Mouse (Mus musculus): ENCODE measurements around the gene Slc29a3. TPM values are rescaled to one million over a fixed set of nuclear protein-coding genes. Genes with fewer than 3 reads are reported as not detected.

Gene Slc29a3
- polyA plus RNA-seq, 1 experiment = 3.5 TPM

DNA sequence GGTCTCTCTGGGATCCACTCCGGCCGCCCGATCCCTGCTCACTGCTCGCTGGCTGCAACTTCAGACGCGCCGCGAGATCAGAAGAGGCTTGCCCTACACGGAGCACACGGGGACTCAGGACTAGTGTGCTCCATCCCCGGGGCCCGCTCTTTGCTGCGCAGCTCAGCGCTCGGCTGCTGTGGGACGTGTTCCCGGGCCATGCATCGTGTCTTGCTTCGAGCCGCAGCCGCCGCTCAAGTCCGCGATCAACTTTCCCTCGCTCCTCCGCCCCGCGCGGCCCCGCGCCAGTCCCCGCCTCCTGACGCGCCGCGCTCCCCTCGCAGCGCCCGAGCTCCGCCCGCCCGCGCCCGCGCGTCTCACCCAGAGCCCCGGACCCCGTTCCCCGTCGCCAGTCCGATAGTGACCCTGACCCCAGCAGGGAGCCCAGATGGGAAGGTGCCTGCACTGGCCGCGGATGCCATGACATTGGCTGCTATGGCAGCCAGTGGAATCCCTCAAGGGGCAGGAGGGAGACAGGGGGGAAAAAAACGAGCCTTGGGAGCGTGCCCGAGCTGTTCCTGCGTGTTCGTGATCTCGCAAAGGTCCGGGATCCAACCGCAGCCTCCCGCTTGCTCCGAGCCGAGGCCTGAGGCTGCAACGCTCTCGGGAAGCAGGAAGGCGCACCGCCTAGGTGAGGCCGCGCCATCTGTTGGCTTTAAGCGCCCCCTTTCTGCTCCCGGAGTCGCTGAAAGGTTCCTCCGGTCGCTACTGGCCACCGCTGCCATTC, 65.4 kb downstream of the Slc29a3 start:
- under 1% methylated on average over 76 of the region's 76 CpGs for WGBS
- DNase-seq (ENCODE audit: low read depth, low spot score) = no peak

DNA sequence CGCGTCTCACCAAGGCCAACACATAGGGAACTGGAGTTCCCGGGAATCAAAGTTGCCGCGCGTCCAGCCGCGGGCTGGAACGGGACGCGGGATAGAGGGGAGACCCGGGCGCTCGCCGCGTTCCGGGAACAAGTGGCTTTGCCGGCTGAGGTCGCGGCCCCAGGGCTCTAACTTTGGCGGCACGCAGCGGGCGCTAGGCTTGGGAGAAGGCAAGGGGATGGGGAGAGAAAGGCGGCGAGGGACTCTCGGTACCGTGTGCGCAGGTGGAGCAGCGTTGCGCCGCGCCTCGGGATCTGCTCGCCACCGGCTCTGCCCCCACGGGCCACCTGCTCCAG, 66.0 kb downstream of the Slc29a3 start:
- under 1% methylated on average over 37 of the region's 37 CpGs for WGBS

DNA sequence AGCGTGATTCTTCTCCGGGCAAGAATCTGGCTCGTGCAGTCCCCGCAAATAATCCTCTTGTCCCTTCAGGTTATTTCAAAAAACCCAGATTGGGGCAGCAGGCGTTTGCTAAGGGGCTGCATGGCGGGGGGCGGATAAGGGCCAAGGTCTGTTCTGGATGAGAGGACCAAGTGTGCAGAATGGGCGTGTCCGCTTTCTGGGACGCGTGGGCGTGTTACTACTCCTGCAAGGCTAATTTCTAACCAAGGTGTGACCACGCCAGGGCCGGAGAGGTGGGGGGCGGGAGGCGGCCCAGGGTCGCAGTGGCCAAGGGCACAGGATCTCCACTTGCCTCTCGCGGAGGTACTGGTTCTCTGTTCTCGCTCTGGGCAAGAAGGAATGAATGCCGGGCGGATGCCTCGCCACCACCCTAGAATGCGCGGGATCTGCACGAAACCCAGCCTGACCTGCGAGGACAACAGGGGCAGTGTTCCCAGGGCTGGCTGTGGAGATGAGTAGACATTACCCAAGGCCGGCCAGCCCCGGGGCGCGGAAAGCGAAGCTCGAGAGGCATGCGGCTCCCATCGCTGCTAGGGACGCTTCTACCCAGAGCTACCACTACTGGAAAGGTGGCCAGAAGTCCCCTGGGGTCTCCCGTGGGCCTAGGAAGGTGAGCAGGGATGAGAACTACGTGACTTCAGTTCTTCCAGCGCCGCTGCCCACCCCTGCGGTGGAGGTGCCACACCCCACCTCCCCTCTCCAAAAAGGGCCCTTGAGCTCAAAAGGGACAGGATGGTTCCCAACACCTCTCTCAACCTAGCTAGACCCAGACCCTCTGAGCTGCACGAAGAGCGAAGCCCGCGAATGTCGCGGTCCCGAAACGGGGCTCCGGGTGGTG, 66.6 kb downstream of the Slc29a3 start:
- DNase-seq (ENCODE audit: low read depth, low spot score) = no peak
- WGBS = 7% methylated on average over 50 of the region's 50 CpGs

More for the DNA sequence above, 66.0 kb downstream of the Slc29a3 start:
- DNase-seq (ENCODE audit: low read depth, low spot score) = no peak

DNA sequence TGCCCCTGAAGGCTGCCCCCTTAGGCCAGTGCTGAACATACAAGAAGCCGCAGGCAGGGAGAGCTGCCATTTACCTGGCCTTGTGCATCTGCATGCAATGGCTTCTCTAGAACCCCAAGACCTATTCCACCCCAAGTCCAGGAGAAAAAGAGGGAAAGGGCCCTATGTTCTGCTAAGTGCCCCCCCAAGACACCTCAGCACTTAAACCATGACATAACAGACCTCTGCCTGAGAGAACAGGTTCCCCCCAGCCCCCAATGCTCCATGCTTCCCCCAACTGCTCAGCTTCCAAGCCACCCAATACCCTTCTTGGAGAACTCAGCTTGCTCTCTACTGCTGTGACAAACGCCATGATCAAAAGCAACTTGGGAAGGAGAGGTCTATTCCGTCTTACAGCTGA, 73.7 kb downstream of the Slc29a3 start:
- 80% methylated on average over 3 of the region's 3 CpGs for WGBS
- DNase-seq (ENCODE audit: low read depth, low spot score) = no peak

DNA sequence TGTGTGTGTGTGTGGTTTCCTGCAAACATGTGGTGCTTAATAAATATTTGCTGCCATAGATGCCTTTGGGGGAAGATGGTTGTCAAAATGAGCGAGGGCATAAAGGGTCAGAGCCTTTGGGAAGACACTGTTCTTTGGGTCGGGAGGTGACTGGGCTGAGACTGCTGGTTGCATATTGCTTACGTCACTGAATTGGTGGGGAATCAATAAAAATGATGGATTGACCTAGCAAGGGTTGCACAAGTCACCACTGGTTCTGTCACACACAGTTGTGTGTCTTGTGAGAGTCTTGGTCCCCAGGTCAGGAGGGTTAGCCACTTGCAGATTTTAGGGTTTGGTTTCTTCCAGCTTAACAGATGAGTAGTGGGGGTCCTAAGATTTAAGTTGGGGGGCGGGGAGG, 75.3 kb downstream of the Slc29a3 start:
- DNase-seq (ENCODE audit: low read depth, low spot score) = no peak
- 58% methylated on average over 4 of the region's 4 CpGs for WGBS

DNA sequence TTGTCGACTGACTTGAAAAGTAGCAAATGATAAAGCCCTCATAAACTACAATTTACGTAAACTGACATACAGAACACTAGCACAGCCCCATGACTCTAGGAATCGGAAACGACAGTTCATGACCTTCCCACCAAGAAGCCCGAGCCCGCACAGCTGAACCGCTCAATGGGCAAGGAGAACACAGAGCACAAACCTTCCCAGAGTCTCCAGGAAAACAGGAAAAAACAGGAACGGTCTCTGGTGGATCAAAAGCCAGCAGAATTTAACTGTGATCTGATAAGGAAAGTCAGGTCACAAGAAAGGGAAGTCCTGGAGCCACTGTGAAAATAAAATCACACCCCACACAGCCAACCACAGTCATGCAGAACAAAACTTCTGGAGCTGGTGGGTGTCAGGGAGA, 82.4 kb downstream of the Slc29a3 start:
- WGBS = 47% methylated on average over 8 of the region's 8 CpGs
- no peak for DNase-seq (ENCODE audit: low read depth, low spot score)

DNA sequence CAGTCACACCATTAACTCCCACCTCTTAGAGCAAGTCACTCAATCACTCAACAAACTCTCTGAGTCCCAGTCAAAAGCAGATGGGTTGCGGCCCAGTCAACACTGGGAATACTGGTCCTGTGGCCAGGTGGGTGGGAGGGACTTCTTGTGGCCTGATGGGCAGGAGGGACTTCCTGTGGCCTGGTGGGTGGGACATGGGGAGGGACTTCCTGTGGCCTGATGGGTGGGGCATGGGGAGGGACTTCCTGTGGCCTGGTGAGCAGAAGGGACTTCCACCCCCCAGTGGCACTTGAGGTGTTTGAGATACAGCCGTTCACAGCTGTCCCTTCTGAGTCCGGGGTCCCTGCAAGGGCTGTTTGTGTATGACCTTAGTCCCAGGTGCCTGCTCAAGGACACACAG, 84.0 kb downstream of the Slc29a3 start:
- 81% methylated on average over 3 of the region's 3 CpGs for WGBS
- DNase-seq (ENCODE audit: low read depth, low spot score) = no peak

Other genes starting within 250 kb of the Slc29a3 start
- gene Cdh23, start 56.3 kb downstream of the Slc29a3 start, polyA plus RNA-seq (2012; rRNA removed) = 0.31 and 0.40 TPM in 2 replicates
- 16.2 and 22.5 TPM in 2 replicates for gene Unc5b, start 78.8 kb upstream of the Slc29a3 start, polyA plus RNA-seq (2012; rRNA removed)